Mouse (Mus musculus) heart, embryonic 11.5 days (tissue): ENCODE results near the gene Itgb6. TPM values are rescaled to one million over a fixed set of nuclear protein-coding genes. Genes with fewer than 3 reads are reported as not detected.

ENCODE experiments used
- ATAC-seq: fragments of 200-750 bp; cut with Nextera tagmentation; replicated peaks from 2 replicates; pipeline ENCODE4 v1.8.0; 2017; ENCODE audit warnings: moderate library complexity; ENCODE audit not compliant: insufficient number of reproducible peaks, low FRiP score, low TSS enrichment
- H3K27ac ChIP-seq: fragments of 300-500 bp; sonication (generic); 2 replicates; pipeline ENCODE4 v1.5.1; 2014; ENCODE audit warnings: mild to moderate bottlenecking, low read depth, low read length
- H3K27me3 ChIP-seq: fragments of 300-500 bp; sonication (generic); 2 replicates; pipeline ENCODE4 v1.6.1; 2014; ENCODE audit warnings: mild to moderate bottlenecking, low read length, mixed read lengths; ENCODE audit not compliant: control insufficient read depth, insufficient read depth
- H3K36me3 ChIP-seq: fragments of 300-500 bp; sonication (generic); 2 replicates; pipeline ENCODE4 v1.6.1; 2014; ENCODE audit warnings: mild to moderate bottlenecking, low read length, moderate library complexity, mixed read lengths; ENCODE audit not compliant: control insufficient read depth, insufficient read depth
- H3K4me1 ChIP-seq: fragments of 300-500 bp; sonication (generic); 2 replicates; pipeline ENCODE4 v1.6.1; 2014; ENCODE audit warnings: low read length; ENCODE audit not compliant: control insufficient read depth, insufficient read depth
- H3K4me2 ChIP-seq: fragments of 300-500 bp; sonication (generic); 2 replicates; pipeline ENCODE4 v1.6.1; 2014; ENCODE audit warnings: mild to moderate bottlenecking, moderate library complexity
- H3K4me3 ChIP-seq: fragments of 300-500 bp; sonication (generic); 2 replicates; pipeline ENCODE4 v1.5.1; 2014; ENCODE audit warnings: low read depth, low read length
- H3K9ac ChIP-seq: fragments of 300-500 bp; sonication (generic); 2 replicates; pipeline ENCODE4 v1.6.1; 2014; ENCODE audit warnings: mild to moderate bottlenecking, low read depth, low read length, moderate library complexity
- H3K9me3 ChIP-seq: fragments of 300-500 bp; sonication (generic); replicated peaks from 2 replicates; pipeline ENCODE4 v1.6.1; 2016; ENCODE audit warnings: low read length; ENCODE audit not compliant: control insufficient read depth
- WGBS: fragments of 180-500 bp; shearing (Covaris S2); extraction: QIAGEN DNeasy Blood & Tissue Kit; methylation state at CpG from one replicate; pipeline ENCODE4 v1.1.7; 2014; ENCODE audit not compliant: insufficient replicate concordance; 5-methylcytosine and 5-hydroxymethylcytosine counted together
- polyA plus RNA-seq: library from polyadenylated mRNA; unstranded; fragments of >200 nt; fragmentation: Nextera tagmentation; extraction: Ambion mirVana; gene quantifications from 2 replicates; pipeline ENCODE4 v1.2.1, GENCODE M21; 2014

The Itgb6 gene
- polyA plus RNA-seq, 1 experiment from 2014 or later = 0.20 TPM

DNA sequence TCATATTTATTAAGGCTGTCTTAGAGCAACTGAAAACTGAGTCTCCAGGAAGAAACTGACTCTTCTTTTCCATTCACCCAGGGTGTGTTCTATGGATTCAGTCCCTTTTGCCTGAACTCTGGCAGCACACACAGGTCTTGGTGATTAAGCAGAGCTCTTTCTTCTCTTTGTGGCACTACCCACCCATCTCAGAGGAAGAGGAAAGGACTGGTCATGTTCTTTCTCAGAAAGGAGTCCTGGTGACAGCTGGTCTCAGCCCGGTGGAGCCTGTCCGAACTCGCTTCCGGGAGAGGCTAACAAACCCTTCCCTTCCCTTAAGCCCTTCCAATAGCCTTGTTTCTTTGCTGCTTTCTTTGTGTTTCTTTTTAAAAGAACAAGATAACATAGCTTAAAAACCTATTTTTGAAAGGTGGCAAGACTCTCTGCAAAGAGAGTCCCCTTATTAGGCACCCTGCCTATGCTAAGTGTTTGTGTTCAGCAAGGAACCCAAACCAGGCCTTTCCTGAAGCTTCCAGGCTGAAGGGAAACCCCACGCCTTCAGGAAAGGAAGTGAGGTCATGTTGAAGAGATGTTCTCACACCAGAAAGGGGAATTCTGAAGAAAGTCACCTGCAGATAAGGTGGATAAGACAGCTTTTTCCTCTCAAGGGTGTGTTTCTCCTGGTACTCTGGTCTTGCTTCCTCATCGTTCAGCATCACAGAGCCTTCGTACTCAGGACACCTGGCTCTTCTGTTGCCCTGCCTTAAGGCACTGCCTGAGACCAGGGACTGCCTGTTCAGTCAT, 11.2 kb downstream of the Itgb6 start:
- Histone ChIP-seq H3K36me3 (no peaks in the 10 kb centered on the region), H3K27me3 (no peaks in the 10 kb centered on the region), H3K4me2 (no peak overlapping the region), H3K9ac (no peak overlapping the region), H3K4me3 (no peak overlapping the region), H3K27ac (peak overlapping the region; percentile 22), H3K4me1 (peaks cover 19% of the 10 kb centered on the region), H3K9me3 (no peaks in the 10 kb centered on the region)
- ATAC-seq = 0 out of 2 replicates have a peak, but pooled peaks have one; percentile 44
- 54% methylated on average over 7 of the region's 7 CpGs for WGBS

DNA sequence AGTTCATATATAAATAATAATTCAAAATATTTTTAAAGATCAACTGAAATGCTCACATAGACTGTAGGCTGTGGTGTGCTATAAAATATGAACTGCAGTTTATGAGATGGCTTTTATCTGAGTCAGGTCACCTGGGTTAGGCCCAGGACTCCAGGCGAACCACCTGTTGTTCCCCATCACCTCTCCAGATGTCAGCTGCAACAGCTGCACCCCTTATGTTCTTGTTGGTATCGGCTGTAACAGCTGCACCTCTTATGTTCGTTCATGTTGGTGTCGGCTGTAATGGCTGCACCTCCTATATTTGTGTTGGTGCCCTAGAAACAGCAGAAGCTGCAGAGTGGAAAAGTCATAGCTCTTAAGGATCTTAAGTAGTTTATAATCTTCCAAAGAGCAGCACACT, 12.1 kb downstream of the Itgb6 start:
- no peak overlapping the region for H3K27ac ChIP-seq
- WGBS = 92% methylated on average over 4 of the region's 4 CpGs
- no peak overlapping the region for H3K9ac ChIP-seq
- no peak overlapping the region for H3K4me3 ChIP-seq
- no peak overlapping the region for H3K4me2 ChIP-seq
- H3K9me3 ChIP-seq = no peaks in the 10 kb centered on the region
- H3K4me1 ChIP-seq = peaks cover 16% of the 10 kb centered on the region
- H3K36me3 ChIP-seq = no peaks in the 10 kb centered on the region
- ATAC-seq = no peak
- H3K27me3 ChIP-seq = no peaks in the 10 kb centered on the region

DNA sequence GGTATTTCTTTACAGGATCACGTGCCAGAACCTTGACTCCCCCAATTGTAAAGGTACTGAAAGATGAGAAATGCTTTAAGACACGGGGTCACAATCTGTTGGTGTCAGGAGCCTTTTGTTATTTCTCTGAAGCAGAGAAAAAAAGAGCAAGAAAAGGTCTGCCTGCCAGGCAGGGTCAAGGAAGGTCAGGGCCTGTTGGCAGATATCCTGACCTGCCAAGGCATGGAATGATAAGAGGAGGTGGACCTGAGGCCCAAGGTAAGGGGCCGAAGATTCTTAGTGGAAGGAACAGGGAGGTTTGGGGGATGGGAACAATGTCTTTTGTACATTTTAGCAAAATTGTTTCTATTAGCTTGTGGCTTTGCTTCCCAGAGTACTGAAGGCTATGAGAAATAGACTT, 13.8 kb downstream of the Itgb6 start:
- Histone ChIP-seq H3K4me3 (no peak overlapping the region), H3K4me1 (peaks cover 12% of the 10 kb centered on the region), H3K36me3 (no peaks in the 10 kb centered on the region), H3K9ac (no peak overlapping the region), H3K4me2 (no peak overlapping the region), H3K27ac (no peak overlapping the region), H3K27me3 (no peaks in the 10 kb centered on the region), H3K9me3 (no peaks in the 10 kb centered on the region)
- no peak for ATAC-seq
- WGBS = 30% methylated on average over 3 of the region's 3 CpGs

DNA sequence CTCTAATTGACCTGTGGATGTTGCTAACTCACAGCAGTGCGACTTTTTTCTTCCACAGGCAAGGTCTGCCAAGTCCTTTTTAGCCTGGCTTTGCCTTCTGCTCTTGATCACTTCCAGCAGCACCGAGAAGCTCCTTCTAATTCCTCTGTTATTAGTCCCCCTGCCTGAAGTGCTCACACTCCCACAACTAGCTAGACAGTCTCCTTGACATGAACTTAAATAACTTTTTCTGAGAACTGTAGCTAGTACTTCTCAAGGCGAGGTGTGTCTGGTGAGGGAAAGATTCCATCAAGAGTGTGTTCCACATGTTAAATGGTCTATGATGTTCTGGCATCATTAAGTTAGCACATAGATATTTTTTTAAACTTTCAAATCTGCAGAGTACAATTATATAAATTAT, 15.6 kb downstream of the Itgb6 start:
- Histone ChIP-seq H3K27ac (no peak overlapping the region), H3K27me3 (no peaks in the 10 kb centered on the region), H3K4me1 (peaks cover 18% of the 10 kb centered on the region), H3K4me2 (no peak overlapping the region), H3K4me3 (no peak overlapping the region), H3K36me3 (no peaks in the 10 kb centered on the region), H3K9ac (no peak overlapping the region), H3K9me3 (no peaks in the 10 kb centered on the region)
- ATAC-seq = no peak
- 67% methylated on average over 3 of the region's 3 CpGs for WGBS

DNA sequence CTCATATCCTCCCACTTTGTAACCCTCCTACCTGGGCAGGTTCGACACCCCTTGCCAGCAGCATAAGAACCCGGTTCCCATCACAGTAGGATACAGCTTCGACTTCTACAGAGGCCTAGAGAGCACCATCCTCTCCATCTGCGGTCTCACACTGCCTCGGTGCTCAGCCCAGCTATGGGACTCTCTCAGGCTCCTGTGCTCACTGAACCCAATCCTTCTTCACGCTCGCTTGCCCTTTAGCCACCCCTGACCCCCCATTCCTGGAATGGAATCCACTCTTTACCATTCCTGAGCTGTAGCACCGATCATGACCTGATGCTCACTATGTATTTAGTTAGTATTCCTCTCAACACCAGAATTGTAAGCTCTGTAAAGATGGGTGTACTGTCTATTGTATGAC, 17.0 kb downstream of the Itgb6 start:
- 86% methylated on average over 8 of the region's 8 CpGs for WGBS
- no peak for ATAC-seq

DNA sequence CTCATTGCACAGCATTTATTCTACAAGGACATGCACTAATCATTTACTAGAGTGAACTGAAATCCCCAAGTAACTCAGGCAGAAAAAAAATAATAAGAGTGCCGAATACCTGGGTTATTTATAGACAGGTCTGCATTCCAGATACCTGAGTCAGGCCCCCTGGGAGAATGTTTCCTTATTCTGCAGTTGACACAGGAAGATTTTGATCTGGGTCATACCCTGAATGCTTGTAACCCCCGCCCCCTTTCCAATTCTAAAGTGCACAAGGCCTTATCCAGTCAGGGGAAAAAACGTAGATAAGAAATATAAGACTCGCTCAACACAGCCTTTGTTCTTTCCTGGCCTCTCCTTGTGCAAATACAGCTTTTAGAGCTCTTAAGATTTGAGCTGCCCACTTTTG, 19.1 kb downstream of the Itgb6 start:
- Histone ChIP-seq H3K27me3 (no peaks in the 10 kb centered on the region), H3K9ac (no peak overlapping the region), H3K27ac (peak overlapping the region; percentile 78), H3K36me3 (no peaks in the 10 kb centered on the region), H3K4me2 (peak overlapping the region; percentile 34), H3K4me3 (no peak overlapping the region), H3K9me3 (no peaks in the 10 kb centered on the region), H3K4me1 (peaks cover 26% of the 10 kb centered on the region)
- 19% methylated on average over 4 of the region's 4 CpGs for WGBS
- peak; percentile 44; the same call in 1 of the 2 replicates for ATAC-seq

More for the DNA sequence above, 17.0 kb downstream of the Itgb6 start:
- Histone ChIP-seq H3K4me3 (no peak overlapping the region), H3K27ac (no peak overlapping the region), H3K27me3 (no peaks in the 10 kb centered on the region), H3K36me3 (no peaks in the 10 kb centered on the region), H3K4me1 (peaks cover 15% of the 10 kb centered on the region), H3K4me2 (no peak overlapping the region), H3K9ac (no peak overlapping the region), H3K9me3 (no peaks in the 10 kb centered on the region)

DNA sequence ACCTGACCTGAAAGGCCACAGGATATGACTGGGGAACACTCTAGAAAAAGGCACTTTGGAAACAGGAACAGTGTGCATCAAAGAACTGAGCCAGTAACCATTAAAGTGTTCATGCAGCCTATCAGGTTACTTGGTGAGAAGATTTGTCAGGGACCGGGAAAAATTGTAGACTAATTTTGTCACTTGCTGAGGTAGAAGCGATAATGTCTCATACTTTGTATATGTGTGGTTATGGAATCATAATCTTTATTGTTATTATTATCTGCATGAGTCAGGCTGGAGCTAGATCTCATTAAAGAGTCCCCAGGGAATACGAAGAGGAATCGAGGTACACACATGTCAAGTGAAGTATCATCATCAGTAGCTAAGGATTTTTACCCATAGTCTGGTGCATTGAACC, 21.5 kb downstream of the Itgb6 start:
- Histone ChIP-seq H3K27ac (no peak overlapping the region), H3K9me3 (no peaks in the 10 kb centered on the region), H3K4me1 (peaks cover 36% of the 10 kb centered on the region), H3K4me3 (no peak overlapping the region), H3K4me2 (no peak overlapping the region), H3K27me3 (no peaks in the 10 kb centered on the region), H3K9ac (no peak overlapping the region), H3K36me3 (no peaks in the 10 kb centered on the region)
- no peak for ATAC-seq
- WGBS = 79% methylated on average over 4 of the region's 4 CpGs

DNA sequence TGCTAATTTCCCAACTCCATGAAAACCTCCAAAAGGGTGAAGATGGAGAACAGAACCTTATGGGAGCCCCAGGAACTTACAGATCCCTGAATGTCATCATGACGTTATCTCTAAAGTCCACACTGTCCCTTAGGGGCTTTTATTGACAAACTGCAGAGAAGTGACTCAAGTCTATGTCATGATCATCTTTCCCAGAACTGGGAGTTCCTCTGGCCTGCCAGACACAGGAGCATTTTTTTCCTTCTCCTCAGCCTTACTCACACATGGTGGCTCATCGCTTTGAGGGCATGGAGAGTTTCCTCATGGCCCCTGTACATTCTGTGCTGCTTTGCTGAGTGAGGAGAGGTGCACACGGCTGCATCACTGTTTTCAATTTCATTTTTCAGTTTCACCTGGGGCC, 22.4 kb downstream of the Itgb6 start:
- H3K4me3 ChIP-seq = no peak overlapping the region
- no peaks in the 10 kb centered on the region for H3K27me3 ChIP-seq
- H3K4me1 ChIP-seq = peaks cover 36% of the 10 kb centered on the region
- WGBS = 77% methylated on average over 3 of the region's 3 CpGs
- H3K9ac ChIP-seq = no peak overlapping the region
- no peak overlapping the region for H3K27ac ChIP-seq
- no peak overlapping the region for H3K4me2 ChIP-seq
- no peaks in the 10 kb centered on the region for H3K9me3 ChIP-seq
- no peak for ATAC-seq
- no peaks in the 10 kb centered on the region for H3K36me3 ChIP-seq

DNA sequence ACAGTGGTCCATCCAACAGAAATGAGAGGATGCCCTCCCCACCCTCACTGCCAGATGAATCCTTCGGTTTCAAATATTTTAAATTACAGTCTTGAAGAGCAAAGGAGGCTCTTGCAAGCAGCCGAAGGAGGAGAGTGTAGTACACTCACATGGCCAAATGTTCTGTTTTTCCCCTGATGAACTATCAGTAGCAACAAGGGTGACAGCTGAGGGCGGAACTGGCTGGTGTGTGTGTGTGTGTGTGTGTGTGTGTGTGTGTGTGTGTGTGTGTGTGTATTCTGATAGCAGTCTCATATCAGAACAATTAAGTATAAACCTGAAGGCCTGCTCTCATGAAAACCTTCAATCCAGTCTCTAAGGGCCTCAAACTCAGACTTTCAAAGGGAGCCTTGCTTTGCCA, 22.9 kb downstream of the Itgb6 start:
- Histone ChIP-seq H3K4me1 (peaks cover 36% of the 10 kb centered on the region), H3K9me3 (no peaks in the 10 kb centered on the region), H3K4me2 (no peak overlapping the region), H3K36me3 (no peaks in the 10 kb centered on the region), H3K9ac (no peak overlapping the region), H3K27ac (no peak overlapping the region), H3K27me3 (no peaks in the 10 kb centered on the region), H3K4me3 (no peak overlapping the region)
- ATAC-seq = no peak
- 81% methylated on average over 3 of the region's 3 CpGs for WGBS
